Mouse (Mus musculus) lung, adult 2 months (tissue): ENCODE measurements around the gene Rmnd1.

Experiments used
- CTCF ChIP-seq: fragments of 200-500 bp; IDR thresholded peaks from 2 replicates; pipeline ENCODE4 v1.5.1; 2011; ENCODE audit warnings: mild to moderate bottlenecking, low read length, control low read depth; ENCODE audit not compliant: insufficient read depth
- POLR2A ChIP-seq: fragments of 200-500 bp; IDR thresholded peaks from 2 replicates; pipeline ENCODE4 v1.6.1; 2011; ENCODE audit warnings: low read depth, mild to moderate bottlenecking, control low read depth, low read length, borderline replicate concordance; ENCODE audit errors: extremely low read depth

- TF ChIP-seq POLR2A (no peak), CTCF (no peak)
These were observed 76.2 kb downstream of the Rmnd1 start for GRCm38 (mm10) chr10:4355882-4356451.
